Mouse (Mus musculus): ENCODE measurements around the gene Dusp12.

- TF ChIP-seq CTCF (conservative IDR thresholded peaks at IDR 0.05; ENCODE audit: insufficient read depth, insufficient read length, low read depth, low read length): no peak
- no peak for TF ChIP-seq POLR2A (IDR thresholded peaks at IDR 0.05; ENCODE audit: low read depth, low read length)
Measured at GRCm38 (mm10) chr1:170908341-170908740, 23.0 kb upstream of the Dusp12 start.

Data from kidney, adult 2 months (tissue).